Mouse (Mus musculus): ENCODE data around the gene 2210011C24Rik.
A peak's percentile ranks its signal among the peaks of the same experiment; 100 is the strongest.
"Not testable (repeated sequence)": the region's sequence is repeated elsewhere in the genome, so short reads cannot be mapped to it uniquely, and the experiment has no call there.

Gene 2210011C24Rik

GRCm38 (mm10) chr8:83995973-83996372 is 16.0 kb downstream of the 2210011C24Rik start:
- DNase-seq (ENCODE audit: low read depth, low spot score): no peak

- DNase-seq (ENCODE audit: low read depth, low spot score): no peak
These were observed 17.9 kb downstream of the 2210011C24Rik start for GRCm38 (mm10) chr8:83994030-83994429.

GRCm38 (mm10) chr8:83992488-83992887 is 19.5 kb downstream of the 2210011C24Rik start:
- DNase-seq (ENCODE audit: low read depth, low spot score): no peak

- DNase-seq (ENCODE audit: low read depth, low spot score): no peak
These were observed 21.8 kb downstream of the 2210011C24Rik start for GRCm38 (mm10) chr8:83990170-83990569.

GRCm38 (mm10) chr8:83989243-83989642 is 22.7 kb downstream of the 2210011C24Rik start:
- DNase-seq (ENCODE audit: low read depth, low spot score): no peak

- not testable (repeated sequence) for DNase-seq (ENCODE audit: low read depth, low spot score)
These were observed 28.7 kb downstream of the 2210011C24Rik start for GRCm38 (mm10) chr8:83983222-83983621.

- no peak for DNase-seq (ENCODE audit: low read depth, low spot score)
These were observed 29.5 kb downstream of the 2210011C24Rik start for GRCm38 (mm10) chr8:83982449-83982848.

- no peak for DNase-seq (ENCODE audit: low read depth, low spot score)
These were observed 30.4 kb downstream of the 2210011C24Rik start for GRCm38 (mm10) chr8:83981533-83981932.

GRCm38 (mm10) chr8:83980845-83981244 is 31.1 kb downstream of the 2210011C24Rik start:
- DNase-seq (ENCODE audit: low read depth, low spot score): no peak

GRCm38 (mm10) chr8:83980250-83980649 is 31.7 kb downstream of the 2210011C24Rik start:
- no peak for DNase-seq (ENCODE audit: low read depth, low spot score)

GRCm38 (mm10) chr8:83978200-83978599 is 33.8 kb downstream of the 2210011C24Rik start:
- no peak for DNase-seq (ENCODE audit: low read depth, low spot score)

GRCm38 (mm10) chr8:83977646-83978045 is 34.3 kb downstream of the 2210011C24Rik start:
- no peak for DNase-seq (ENCODE audit: low read depth, low spot score)

GRCm38 (mm10) chr8:83976779-83977350 is 35.1 kb downstream of the 2210011C24Rik start:
- no peak for DNase-seq (ENCODE audit: low read depth, low spot score)

GRCm38 (mm10) chr8:83976101-83976630 is 35.8 kb downstream of the 2210011C24Rik start:
- no peak for DNase-seq (ENCODE audit: low read depth, low spot score)

- DNase-seq (ENCODE audit: low read depth, low spot score): no peak
These were observed 37.5 kb downstream of the 2210011C24Rik start for GRCm38 (mm10) chr8:83974521-83974920.

GRCm38 (mm10) chr8:83973161-83974031 is 38.6 kb downstream of the 2210011C24Rik start:
- DNase-seq (ENCODE audit: low read depth, low spot score): no peak

- peak; percentile 99 for DNase-seq (ENCODE audit: low read depth, low spot score)
These were observed 39.5 kb downstream of the 2210011C24Rik start, which contains the start of gene Prkaca for GRCm38 (mm10) chr8:83972150-83973120. Prkaca (plus strand) TSS chr8:83972993.

GRCm38 (mm10) chr8:83971661-83972060 is 40.3 kb downstream of the 2210011C24Rik start:
- DNase-seq (ENCODE audit: low read depth, low spot score): no peak

- no peak for DNase-seq (ENCODE audit: low read depth, low spot score)
These were observed 40.9 kb downstream of the 2210011C24Rik start for GRCm38 (mm10) chr8:83971121-83971520.

GRCm38 (mm10) chr8:83967701-83968100 is 44.3 kb downstream of the 2210011C24Rik start:
- no peak for DNase-seq (ENCODE audit: low read depth, low spot score)

GRCm38 (mm10) chr8:83964015-83964765 is 47.8 kb downstream of the 2210011C24Rik start:
- DNase-seq (ENCODE audit: low read depth, low spot score): no peak
